Mouse (Mus musculus): ENCODE measurements around the gene Ttll5.

The Ttll5 gene

DNA sequence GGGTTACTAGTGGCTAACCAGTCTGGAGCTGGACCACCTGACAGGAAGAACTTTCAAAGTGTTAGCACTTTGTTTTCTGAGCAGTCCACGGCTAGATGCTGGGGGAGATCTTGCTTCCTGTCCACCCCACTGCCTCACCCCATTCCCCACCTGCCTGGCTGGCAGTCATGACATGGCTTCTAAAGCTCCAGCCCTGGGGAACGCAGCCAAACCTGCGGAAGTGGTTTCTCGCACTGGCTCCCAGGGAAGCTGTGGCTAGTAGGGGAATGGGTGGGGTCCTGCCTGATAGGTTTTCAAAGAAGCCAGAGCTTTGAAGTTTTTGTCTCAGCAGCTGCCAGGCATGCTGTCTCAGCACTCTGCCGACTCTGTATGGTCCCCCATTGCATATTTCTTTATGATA is 145.1 kb downstream of the Ttll5 start:
- no peak for DNase-seq (ENCODE audit: low spot score)

GRCm38 (mm10) chr12:85970191-85970590 is 145.7 kb downstream of the Ttll5 start:
- DNase-seq (ENCODE audit: low spot score): no peak

DNA sequence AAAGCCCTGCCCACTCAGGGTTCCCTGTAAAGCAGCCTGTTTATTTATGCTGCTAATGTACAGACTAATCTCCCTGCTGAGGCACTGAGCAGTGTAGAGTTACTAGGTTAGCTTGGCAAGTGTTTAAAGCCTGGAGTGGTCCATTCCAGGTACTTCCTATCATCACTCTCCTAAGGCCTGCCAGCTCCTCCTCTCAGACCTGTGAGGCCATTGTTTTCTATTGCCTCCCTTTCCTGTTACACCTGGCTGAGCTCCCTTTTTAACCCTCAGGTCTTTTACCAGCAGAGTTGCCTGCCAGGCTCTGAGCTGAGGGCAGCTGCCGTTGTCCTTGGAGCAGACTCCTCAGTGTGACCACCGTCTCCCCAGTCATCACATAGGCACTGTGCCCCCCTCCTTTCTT is 146.3 kb downstream of the Ttll5 start:
- no peak for DNase-seq (ENCODE audit: low spot score)

- DNase-seq (ENCODE audit: low spot score): no peak
Observed at GRCm38 (mm10) chr12:85971655-85972054, 147.2 kb downstream of the Ttll5 start.

- no peak for DNase-seq (ENCODE audit: low spot score)
Observed at GRCm38 (mm10) chr12:85973526-85973925, 149.1 kb downstream of the Ttll5 start.

GRCm38 (mm10) chr12:85974030-85974429 is 149.6 kb downstream of the Ttll5 start:
- no peak for DNase-seq (ENCODE audit: low spot score)

- DNase-seq (ENCODE audit: low spot score): no peak
Observed at GRCm38 (mm10) chr12:85979996-85980395, 155.5 kb downstream of the Ttll5 start.

DNA sequence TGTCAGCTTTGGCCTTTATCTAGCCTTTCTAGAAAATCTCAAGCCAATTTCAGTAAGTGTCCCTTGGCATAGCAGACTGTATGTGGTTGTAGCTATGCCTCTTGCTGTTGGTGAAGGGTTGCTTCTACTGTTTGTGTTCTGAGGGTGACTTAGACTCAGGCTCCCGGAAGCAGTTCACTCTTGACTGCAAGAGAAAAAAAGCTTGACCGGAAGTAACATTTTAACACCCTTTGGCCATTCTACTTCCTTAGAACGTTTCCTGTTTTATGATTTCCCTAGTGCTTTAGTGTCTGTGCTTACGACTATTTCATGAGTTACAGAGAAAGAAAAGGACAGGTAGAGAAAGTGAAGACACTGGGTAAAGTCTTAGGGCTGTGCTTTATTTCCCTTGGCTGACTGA is 161.1 kb downstream of the Ttll5 start:
- no peak for DNase-seq (ENCODE audit: low spot score)

GRCm38 (mm10) chr12:85986024-85986423 is 161.6 kb downstream of the Ttll5 start:
- peak; percentile 9 for DNase-seq (ENCODE audit: low spot score)

GRCm38 (mm10) chr12:85986540-85987443 is 162.3 kb downstream of the Ttll5 start:
- no peak for DNase-seq (ENCODE audit: low spot score)

GRCm38 (mm10) chr12:85987444-85987889 is 163.0 kb downstream of the Ttll5 start:
- no peak for DNase-seq (ENCODE audit: low spot score)

GRCm38 (mm10) chr12:85988121-85988520 is 163.7 kb downstream of the Ttll5 start:
- no peak for DNase-seq (ENCODE audit: low spot score)

DNA sequence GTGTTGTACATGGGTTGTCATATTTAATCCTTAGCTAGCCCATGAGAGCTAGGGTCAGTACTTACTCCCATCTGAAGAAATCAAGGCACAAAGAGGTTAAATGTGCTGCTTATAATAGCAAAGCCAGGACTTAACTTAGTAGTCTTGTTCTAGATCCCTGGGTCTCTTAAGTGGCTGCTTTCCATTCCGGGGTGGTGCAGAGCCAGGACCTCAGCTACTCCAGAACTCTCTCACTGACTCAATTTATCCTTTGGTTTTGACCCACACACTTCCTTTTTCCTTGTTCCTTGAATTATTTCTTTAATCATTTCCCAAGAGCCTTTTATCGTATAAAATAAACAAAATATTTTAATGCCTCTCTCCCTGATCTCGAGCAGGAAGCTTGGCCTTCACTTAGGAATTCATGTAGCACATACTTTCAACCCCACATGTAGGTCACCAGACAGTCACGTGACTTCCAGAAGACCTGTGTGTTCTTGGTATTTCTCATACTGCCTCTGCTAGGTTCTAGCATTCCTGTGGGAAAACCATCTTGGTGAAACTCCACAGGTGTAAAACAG is 164.4 kb downstream of the Ttll5 start:
- no peak for DNase-seq (ENCODE audit: low spot score)

DNA sequence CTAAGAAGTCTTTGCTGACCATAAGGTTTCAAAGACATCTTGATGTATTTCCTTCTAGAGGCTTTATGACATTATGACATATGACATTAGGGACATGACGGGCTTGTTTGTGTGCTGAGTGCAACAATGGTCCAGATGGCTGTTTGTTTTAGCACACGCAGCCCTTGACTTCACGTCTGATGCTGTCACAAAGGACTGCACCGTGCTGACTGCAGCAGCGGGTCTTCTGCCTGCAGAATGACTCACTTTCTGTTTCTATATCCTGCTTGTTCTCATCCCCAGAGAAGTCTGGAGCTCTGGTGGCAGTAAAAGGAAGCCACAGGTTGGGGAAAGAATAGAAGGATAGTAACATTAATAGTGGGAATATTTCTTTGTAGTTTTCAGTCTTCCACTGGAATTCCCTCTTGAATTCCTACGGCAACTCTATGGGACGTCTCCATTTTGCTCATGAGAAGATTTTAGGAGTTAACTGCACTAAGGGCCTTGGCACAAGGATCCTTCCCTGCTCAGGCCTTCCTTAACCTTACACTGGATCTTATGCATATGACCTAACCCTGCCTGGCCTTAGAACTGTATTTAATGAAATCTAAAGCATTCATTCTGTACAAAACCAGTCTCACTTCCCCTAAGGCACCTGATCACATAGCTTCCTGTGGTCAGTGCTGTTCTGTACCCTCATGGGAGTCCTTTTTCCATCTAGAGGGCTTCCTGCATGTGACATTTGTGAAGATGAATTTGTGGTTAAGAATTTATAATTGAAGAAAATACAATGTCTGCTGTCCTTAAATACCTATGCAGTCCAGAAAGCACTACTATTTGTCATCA is 167.8 kb downstream of the Ttll5 start:
- no peak for DNase-seq (ENCODE audit: low spot score)

- DNase-seq (ENCODE audit: low spot score): no peak
Observed at GRCm38 (mm10) chr12:85992838-85993234, 168.4 kb downstream of the Ttll5 start.

GRCm38 (mm10) chr12:85993790-85994360 is 169.4 kb downstream of the Ttll5 start:
- DNase-seq (ENCODE audit: low spot score): no peak

DNA sequence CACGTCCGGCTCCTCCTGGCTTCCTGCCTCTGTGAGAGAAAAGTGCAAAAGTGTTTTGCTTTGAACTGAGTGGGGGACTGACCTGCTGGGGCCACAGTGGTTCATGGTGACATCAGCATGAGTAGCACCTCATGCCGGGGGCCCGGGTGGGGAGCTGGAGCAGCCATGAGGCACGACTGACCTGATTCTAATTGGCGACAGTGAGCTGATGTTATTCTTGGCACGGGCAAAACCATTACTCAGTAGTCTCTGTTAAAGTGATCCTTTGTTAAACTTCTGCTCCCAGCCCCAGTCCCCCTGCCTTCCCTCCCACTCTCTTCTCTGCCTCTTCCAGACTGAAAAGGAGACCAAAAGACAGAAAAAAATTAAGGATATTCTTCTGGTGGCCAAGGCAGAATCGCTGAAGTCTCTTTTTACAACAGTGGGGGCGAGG is 176.2 kb downstream of the Ttll5 start:
- DNase-seq (ENCODE audit: low spot score): peak; percentile 25

GRCm38 (mm10) chr12:86001120-86001655 is 176.7 kb downstream of the Ttll5 start:
- DNase-seq (ENCODE audit: low spot score): peak; percentile 25

DNA sequence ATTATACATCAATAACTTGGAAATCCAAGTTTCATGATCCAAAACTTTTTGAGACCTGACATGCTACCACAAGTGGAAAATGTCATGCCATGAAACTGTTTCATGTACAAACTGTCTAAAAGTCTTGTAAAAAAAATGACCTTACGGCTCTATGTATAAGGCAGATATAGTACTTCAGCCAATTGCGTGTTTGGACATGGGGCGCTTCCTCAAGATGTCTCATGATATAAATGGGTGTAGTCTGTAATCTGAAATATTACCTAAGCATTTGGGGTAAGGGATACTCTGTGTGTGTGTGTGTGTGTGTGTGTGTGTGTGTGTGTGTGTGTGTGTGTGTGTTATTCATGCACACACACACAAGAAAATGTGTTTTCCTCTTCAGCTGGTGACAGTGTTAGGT is 180.2 kb downstream of the Ttll5 start:
- DNase-seq (ENCODE audit: low spot score): no peak

GRCm38 (mm10) chr12:86007377-86007776 is 182.9 kb downstream of the Ttll5 start:
- no peak for DNase-seq (ENCODE audit: low spot score)

GRCm38 (mm10) chr12:86010656-86011055 is 186.2 kb downstream of the Ttll5 start:
- no peak for DNase-seq (ENCODE audit: low spot score)

DNA sequence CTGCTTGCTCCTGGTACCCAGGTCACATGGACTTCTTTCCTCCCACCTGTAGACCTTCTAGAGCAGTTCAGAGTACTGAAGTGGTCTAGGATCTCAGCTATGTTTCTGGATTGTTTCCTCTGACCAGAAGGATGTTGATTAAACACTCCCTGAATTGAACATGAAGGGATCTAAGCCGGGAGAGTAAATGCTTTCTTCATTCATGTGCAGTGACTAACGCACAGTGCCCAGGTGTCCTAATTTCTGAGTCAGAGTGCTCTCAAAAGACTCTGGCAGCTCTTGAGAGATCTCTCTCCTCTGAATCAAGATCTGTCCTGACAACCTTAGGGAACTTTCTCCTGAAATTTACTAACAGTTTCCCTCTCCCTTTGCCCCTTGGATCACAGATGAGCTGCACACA is 187.7 kb downstream of the Ttll5 start:
- no peak for DNase-seq (ENCODE audit: low spot score)

Data from ovary, adult 18-20 months (tissue).